Mouse (Mus musculus) liver, embryonic 11.5 days (tissue): ENCODE results near the gene Limd1. TPM values are rescaled to one million over a fixed set of nuclear protein-coding genes. Genes with fewer than 3 reads are reported as not detected.

Source experiments
- ATAC-seq: fragments of 200-750 bp; cut with Nextera tagmentation; replicated peaks from 2 replicates; pipeline ENCODE4 v1.8.0; 2017; ENCODE audit warnings: moderate number of reproducible peaks, mild to moderate bottlenecking, moderate TSS enrichment, moderate library complexity; ENCODE audit not compliant: low FRiP score
- DNase-seq: peaks from one replicate; pipeline ENCODE4 v3.0.0-alpha.2; 2017; ENCODE audit warnings: low spot score
- H3K27ac ChIP-seq: fragments of 300-500 bp; sonication (generic); 2 replicates; pipeline ENCODE4 v1.5.1; 2014; ENCODE audit warnings: mild to moderate bottlenecking, low read depth, low read length, control low read depth
- H3K27me3 ChIP-seq: fragments of 300-500 bp; sonication (generic); replicated peaks from 2 replicates; pipeline ENCODE4 v1.6.1; 2014; ENCODE audit warnings: low read length, mixed read lengths; ENCODE audit not compliant: control insufficient read depth, insufficient read depth
- H3K36me3 ChIP-seq: fragments of 300-500 bp; sonication (generic); 2 replicates; pipeline ENCODE4 v1.6.1; 2014; ENCODE audit warnings: mild to moderate bottlenecking, low read length, moderate library complexity, mixed read lengths; ENCODE audit not compliant: control insufficient read depth, insufficient read depth
- H3K4me1 ChIP-seq: fragments of 300-500 bp; sonication (generic); replicated peaks from 2 replicates; pipeline ENCODE4 v1.6.1; 2014; ENCODE audit warnings: low read length, mixed read lengths; ENCODE audit not compliant: control insufficient read depth, insufficient read depth
- H3K4me2 ChIP-seq: fragments of 300-500 bp; sonication (generic); 2 replicates; pipeline ENCODE4 v1.6.1; 2014; ENCODE audit warnings: mild to moderate bottlenecking, control low read depth, moderate library complexity
- H3K4me3 ChIP-seq: fragments of 300-500 bp; sonication (generic); 2 replicates; pipeline ENCODE4 v1.5.1; 2014; ENCODE audit warnings: low read depth, low read length, control low read depth
- H3K9ac ChIP-seq: fragments of 300-500 bp; sonication (generic); 2 replicates; pipeline ENCODE4 v1.6.1; 2014; ENCODE audit warnings: low read depth, low read length, control low read depth
- H3K9me3 ChIP-seq: fragments of 300-500 bp; sonication (generic); 2 replicates; pipeline ENCODE4 v1.6.1; 2016; ENCODE audit warnings: low read length, inconsistent platforms, mixed read lengths; ENCODE audit not compliant: control insufficient read depth
- WGBS: fragments of 180-500 bp; shearing (Covaris S2); extraction: QIAGEN DNeasy Blood & Tissue Kit; methylation state at CpG from one replicate; pipeline ENCODE4 v1.1.7; 2014; 5-methylcytosine and 5-hydroxymethylcytosine counted together
- polyA plus RNA-seq: library from polyadenylated mRNA; unstranded; fragments of >200 nt; fragmentation: Nextera tagmentation; extraction: Ambion mirVana; gene quantifications from 2 replicates; pipeline ENCODE4 v1.2.1, GENCODE M21; 2014

Limd1 gene
- polyA plus RNA-seq, 1 experiment from 2014 or later: 41.7 TPM

GRCm38 (mm10) chr9:123451772-123452171 lies 26.7 kb upstream of the Limd1 start:
- WGBS: 61% methylated on average over 3 of the region's 3 CpGs
- ATAC-seq: no peak

GRCm38 (mm10) chr9:123456634-123457602 lies 21.6 kb upstream of the Limd1 start:
- Histone ChIP-seq H3K4me2 (no peak overlapping the region), H3K9ac (no peak overlapping the region), H3K9me3 (no peaks in the 10 kb centered on the region), H3K36me3 (peaks cover 5% of the 10 kb centered on the region; the same call in 1 of the 2 replicates), H3K27me3 (no peaks in the 10 kb centered on the region), H3K4me1 (no peaks in the 10 kb centered on the region), H3K4me3 (no peak overlapping the region), H3K27ac (no peak overlapping the region)
- no peak for DNase-seq
- ATAC-seq: no peak
- 74% methylated on average over 9 of the region's 9 CpGs for WGBS

More at GRCm38 (mm10) chr9:123451772-123452171, 26.7 kb upstream of the Limd1 start:
- Histone ChIP-seq H3K9me3 (no peaks in the 10 kb centered on the region), H3K36me3 (peaks cover 7% of the 10 kb centered on the region; the same call in 1 of the 2 replicates), H3K4me3 (no peak overlapping the region), H3K27ac (no peak overlapping the region), H3K4me1 (no peaks in the 10 kb centered on the region), H3K4me2 (no peak overlapping the region), H3K9ac (no peak overlapping the region), H3K27me3 (no peaks in the 10 kb centered on the region)
- DNase-seq: no peak

- H3K27ac ChIP-seq: no peak overlapping the region
Observed at GRCm38 (mm10) chr9:123457603-123458002, 20.9 kb upstream of the Limd1 start.

GRCm38 (mm10) chr9:123467141-123467620 lies 11.3 kb upstream of the Limd1 start:
- DNase-seq (no peak), ATAC-seq (no peak)
- Histone ChIP-seq H3K36me3 (no peaks in the 10 kb centered on the region), H3K9me3 (no peaks in the 10 kb centered on the region), H3K27ac (no peak overlapping the region), H3K4me2 (no peak overlapping the region), H3K27me3 (no peaks in the 10 kb centered on the region), H3K4me3 (no peak overlapping the region), H3K4me1 (peaks cover 3% of the 10 kb centered on the region; the same call in 1 of the 2 replicates), H3K9ac (no peak overlapping the region)
- WGBS: 74% methylated on average over 4 of the region's 4 CpGs

More at GRCm38 (mm10) chr9:123457603-123458002, 20.9 kb upstream of the Limd1 start:
- DNase-seq: no peak
- no peaks in the 10 kb centered on the region for H3K9me3 ChIP-seq
- H3K4me1 ChIP-seq: no peaks in the 10 kb centered on the region
- no peak overlapping the region for H3K4me3 ChIP-seq
- ATAC-seq: no peak
- peaks cover 3% of the 10 kb centered on the region; the same call in 1 of the 2 replicates for H3K36me3 ChIP-seq
- 58% methylated on average over 2 of the region's 2 CpGs for WGBS
- H3K27me3 ChIP-seq: no peaks in the 10 kb centered on the region
- no peak overlapping the region for H3K9ac ChIP-seq
- H3K4me2 ChIP-seq: no peak overlapping the region

GRCm38 (mm10) chr9:123468406-123469085 lies 10.0 kb upstream of the Limd1 start:
- H3K9ac ChIP-seq: no peak overlapping the region
- H3K27me3 ChIP-seq: no peaks in the 10 kb centered on the region
- H3K9me3 ChIP-seq: no peaks in the 10 kb centered on the region
- H3K4me1 ChIP-seq: peaks cover 3% of the 10 kb centered on the region; the same call in 1 of the 2 replicates
- H3K4me2 ChIP-seq: peak overlapping the region; percentile 11; the same call in 1 of the 2 replicates
- H3K4me3 ChIP-seq: no peak overlapping the region
- peak; percentile 86 for ATAC-seq
- DNase-seq: no peak
- H3K27ac ChIP-seq: 0 out of 2 replicates have a peak overlapping the region, but pooled peaks have one; percentile 21
- no peaks in the 10 kb centered on the region for H3K36me3 ChIP-seq
- 42% methylated on average over 5 of the region's 5 CpGs for WGBS

- H3K9ac ChIP-seq: no peak overlapping the region
Observed at GRCm38 (mm10) chr9:123469087-123469486, 9.4 kb upstream of the Limd1 start.

GRCm38 (mm10) chr9:123473377-123473776 lies 5.1 kb upstream of the Limd1 start:
- H3K27me3 ChIP-seq: no peaks in the 10 kb centered on the region
- H3K4me2 ChIP-seq: no peak overlapping the region
- DNase-seq (no peak), ATAC-seq (no peak)
- H3K9ac ChIP-seq: no peak overlapping the region
- no peak overlapping the region for H3K27ac ChIP-seq
- no peaks in the 10 kb centered on the region for H3K36me3 ChIP-seq
- peaks cover 2% of the 10 kb centered on the region for H3K4me1 ChIP-seq
- H3K4me3 ChIP-seq: no peak overlapping the region
- no peaks in the 10 kb centered on the region for H3K9me3 ChIP-seq

More at GRCm38 (mm10) chr9:123469087-123469486, 9.4 kb upstream of the Limd1 start:
- Histone ChIP-seq H3K27me3 (no peaks in the 10 kb centered on the region), H3K4me3 (no peak overlapping the region), H3K4me1 (peaks cover 3% of the 10 kb centered on the region; the same call in 1 of the 2 replicates), H3K4me2 (no peak overlapping the region), H3K36me3 (no peaks in the 10 kb centered on the region), H3K9me3 (no peaks in the 10 kb centered on the region), H3K27ac (no peak overlapping the region)
- 0 out of 2 replicates have a peak, but pooled peaks have one; percentile 13 for ATAC-seq
- no peak for DNase-seq

- H3K4me2 ChIP-seq: no peak overlapping the region
- no peaks in the 10 kb centered on the region for H3K36me3 ChIP-seq
- no peak overlapping the region for H3K27ac ChIP-seq
- ATAC-seq (no peak), DNase-seq (no peak)
- H3K4me3 ChIP-seq: no peak overlapping the region
- H3K4me1 ChIP-seq: peaks cover 16% of the 10 kb centered on the region
- WGBS: 80% methylated on average over 1 of the region's 1 CpGs
- no peaks in the 10 kb centered on the region for H3K27me3 ChIP-seq
- H3K9ac ChIP-seq: no peak overlapping the region
- no peaks in the 10 kb centered on the region for H3K9me3 ChIP-seq
Observed at GRCm38 (mm10) chr9:123475569-123475968, 2.9 kb upstream of the Limd1 start.
